Mouse (Mus musculus) liver, embryonic 15.5 days (tissue): ENCODE data around the gene Ccdc65. TPM values are rescaled to one million over a fixed set of nuclear protein-coding genes. Genes with fewer than 3 reads are reported as not detected.

Source experiments
- ATAC-seq: fragments of 200-750 bp; cut with Nextera tagmentation; 2 replicates; pipeline ENCODE4 v1.8.0; 2017; ENCODE audit warnings: moderate number of reproducible peaks, mild to moderate bottlenecking, moderate library complexity; ENCODE audit not compliant: insufficient read depth
- H3K27ac ChIP-seq: fragments of 300-500 bp; sonication (generic); replicated peaks from 2 replicates; pipeline ENCODE4 v1.5.1; 2015; ENCODE audit warnings: mild to moderate bottlenecking, inconsistent platforms
- H3K27me3 ChIP-seq: fragments of 300-500 bp; sonication (generic); 2 replicates; pipeline ENCODE4 v1.6.1; 2015; ENCODE audit warnings: mild to moderate bottlenecking, inconsistent platforms
- H3K36me3 ChIP-seq: fragments of 300-500 bp; sonication (generic); replicated peaks from 2 replicates; pipeline ENCODE4 v1.6.1; 2015; ENCODE audit warnings: moderate library complexity, mild to moderate bottlenecking, inconsistent platforms
- H3K4me1 ChIP-seq: fragments of 300-500 bp; sonication (generic); replicated peaks from 2 replicates; pipeline ENCODE4 v1.6.1; 2015; ENCODE audit warnings: inconsistent platforms
- H3K4me2 ChIP-seq: fragments of 300-500 bp; sonication (generic); 2 replicates; pipeline ENCODE4 v1.6.1; 2015; ENCODE audit warnings: moderate library complexity, mild to moderate bottlenecking, inconsistent platforms
- H3K4me3 ChIP-seq: fragments of 300-500 bp; sonication (generic); replicated peaks from 2 replicates; pipeline ENCODE4 v1.5.1; 2015; ENCODE audit warnings: mild to moderate bottlenecking, inconsistent platforms
- H3K9ac ChIP-seq: fragments of 300-500 bp; sonication (generic); 2 replicates; pipeline ENCODE4 v1.6.1; 2015; ENCODE audit warnings: moderate library complexity, mild to moderate bottlenecking, inconsistent platforms
- H3K9me3 ChIP-seq: fragments of 300-500 bp; sonication (generic); replicated peaks from 2 replicates; pipeline ENCODE4 v1.6.1; 2016; ENCODE audit warnings: inconsistent platforms
- WGBS: fragments of 180-500 bp; shearing (Covaris S2); methylation state at CpG from one replicate; pipeline ENCODE4 v1.1.7; 2015; ENCODE audit warnings: mixed read lengths; ENCODE audit not compliant: insufficient replicate concordance; 5-methylcytosine and 5-hydroxymethylcytosine counted together
- polyA plus RNA-seq: library from polyadenylated mRNA; unstranded; fragments of >200 nt; fragmentation: Nextera tagmentation; extraction: Ambion mirVana; gene quantifications from 2 replicates; pipeline ENCODE4 v1.2.1, GENCODE M21; 2015

Ccdc65 gene
- polyA plus RNA-seq, 1 experiment from 2014 or later, result not detected

- peaks cover 27% of the 10 kb centered on the region for H3K4me1 ChIP-seq
- WGBS, result 68% methylated on average over 4 of the region's 4 CpGs
- H3K4me2 ChIP-seq, result no peak overlapping the region
- no peaks in the 10 kb centered on the region for H3K36me3 ChIP-seq
- no peak for ATAC-seq
- H3K27ac ChIP-seq, result no peak overlapping the region
- H3K9ac ChIP-seq, result no peak overlapping the region
- no peaks in the 10 kb centered on the region for H3K9me3 ChIP-seq
- H3K27me3 ChIP-seq, result peaks cover 60% of the 10 kb centered on the region
- H3K4me3 ChIP-seq, result no peak overlapping the region
These were observed 57.9 kb downstream of the Ccdc65 start for GRCm38 (mm10) chr15:98765929-98766328.

- ATAC-seq, result no peak
- Histone ChIP-seq H3K36me3 (no peaks in the 10 kb centered on the region), H3K27me3 (peaks cover 76% of the 10 kb centered on the region), H3K27ac (no peak overlapping the region), H3K4me2 (no peak overlapping the region), H3K4me3 (no peak overlapping the region), H3K4me1 (peaks cover 18% of the 10 kb centered on the region), H3K9ac (no peak overlapping the region), H3K9me3 (no peaks in the 10 kb centered on the region)
- 49% methylated on average over 5 of the region's 5 CpGs for WGBS
These were observed 60.3 kb downstream of the Ccdc65 start for GRCm38 (mm10) chr15:98768259-98768658.

GRCm38 (mm10) chr15:98771813-98772425 lies 63.9 kb downstream of the Ccdc65 start:
- H3K27me3 ChIP-seq, result peaks cover 84% of the 10 kb centered on the region
- no peak for ATAC-seq

GRCm38 (mm10) chr15:98772511-98773211 lies 64.7 kb downstream of the Ccdc65 start:
- peak overlapping the region; percentile 61 for H3K4me2 ChIP-seq
- WGBS, result 2% methylated on average over 36 of the region's 36 CpGs
- no peak overlapping the region for H3K9ac ChIP-seq
- no peak overlapping the region for H3K27ac ChIP-seq
- peaks cover 30% of the 10 kb centered on the region for H3K4me1 ChIP-seq
- peaks cover 91% of the 10 kb centered on the region for H3K27me3 ChIP-seq
- H3K9me3 ChIP-seq, result no peaks in the 10 kb centered on the region
- no peaks in the 10 kb centered on the region for H3K36me3 ChIP-seq
- ATAC-seq, result no peak
- H3K4me3 ChIP-seq, result peak overlapping the region; percentile 40

More at GRCm38 (mm10) chr15:98771813-98772425, 63.9 kb downstream of the Ccdc65 start:
- Histone ChIP-seq H3K9ac (no peak overlapping the region), H3K4me1 (peaks cover 23% of the 10 kb centered on the region), H3K27ac (no peak overlapping the region), H3K36me3 (no peaks in the 10 kb centered on the region), H3K4me3 (peak overlapping the region; percentile 40), H3K4me2 (peak overlapping the region; percentile 61), H3K9me3 (no peaks in the 10 kb centered on the region)
- WGBS, result 5% methylated on average over 12 of the region's 12 CpGs

Other genes starting within 250 kb of the Ccdc65 start
- gene OR5BS1P, start 238.3 kb upstream of the Ccdc65 start, polyA plus RNA-seq, result not detected in 2 replicates
- gene Lalba, start 225.5 kb upstream of the Ccdc65 start, polyA plus RNA-seq, result not detected in 2 replicates
- gene Olfr279, start 215.8 kb upstream of the Ccdc65 start, polyA plus RNA-seq, result not detected in 2 replicates
- 32.0 and 35.4 TPM in 2 replicates for gene Kansl2, start 173.9 kb upstream of the Ccdc65 start, polyA plus RNA-seq
- gene Ccnt1, start 137.3 kb upstream of the Ccdc65 start, polyA plus RNA-seq, result 25.1 and 28.2 TPM in 2 replicates
- not detected in 2 replicates for gene 4930415O20Rik, start 137.2 kb upstream of the Ccdc65 start, polyA plus RNA-seq
- gene Adcy6, start 98.1 kb upstream of the Ccdc65 start, polyA plus RNA-seq, result 6.6 and 6.9 TPM in 2 replicates
- 0.52 and 0.96 TPM in 2 replicates for gene Cacnb3, start 77.4 kb upstream of the Ccdc65 start, polyA plus RNA-seq
- 9.5 and 10.2 TPM in 2 replicates for gene Ddx23, start 45.3 kb upstream of the Ccdc65 start, polyA plus RNA-seq
- gene Rnd1, start 30.7 kb upstream of the Ccdc65 start, polyA plus RNA-seq, result 0.84 and 0.89 TPM in 2 replicates
- 156 and 176 TPM in 2 replicates for gene Fkbp11, start 20.0 kb downstream of the Ccdc65 start, polyA plus RNA-seq
- gene Arf3, start 55.0 kb downstream of the Ccdc65 start, polyA plus RNA-seq, result 11.7 and 14.3 TPM in 2 replicates
- gene Wnt10b, start 69.9 kb downstream of the Ccdc65 start, polyA plus RNA-seq, result not detected in 2 replicates
- not detected in 2 replicates for gene Wnt1, start 81.7 kb downstream of the Ccdc65 start, polyA plus RNA-seq
- not detected in 2 replicates for gene Ddn, start 101.3 kb downstream of the Ccdc65 start, polyA plus RNA-seq
- gene Prkag1, start 123.3 kb downstream of the Ccdc65 start, polyA plus RNA-seq, result 94.1 and 95.7 TPM in 2 replicates
- gene Kmt2d, start 163.0 kb downstream of the Ccdc65 start, polyA plus RNA-seq, result 3.7 and 4.2 TPM in 2 replicates
- 2.9 and 3.0 TPM in 2 replicates for gene Rhebl1, start 186.3 kb downstream of the Ccdc65 start, polyA plus RNA-seq
- gene Dhh, start 190.3 kb downstream of the Ccdc65 start, polyA plus RNA-seq, result 0.08 and 0.12 TPM in 2 replicates
- gene Lmbr1l, start 210.0 kb downstream of the Ccdc65 start, polyA plus RNA-seq, result 4.7 and 4.8 TPM in 2 replicates
- gene Tuba1b, start 226.4 kb downstream of the Ccdc65 start, polyA plus RNA-seq, result 1,053 and 1,106 TPM in 2 replicates
- not detected in 2 replicates for gene Gm49450, start 245.3 kb downstream of the Ccdc65 start, polyA plus RNA-seq
- gene Tuba1a, start 245.5 kb downstream of the Ccdc65 start, polyA plus RNA-seq, result 71.7 and 75.1 TPM in 2 replicates